Mouse (Mus musculus): ENCODE measurements at regions not wholly inside any gene's neighbourhood (a gene's known extent, or its start where the extent isn't known, plus 50 kb on each side); places are given as distances from the start of the nearest gene placed in this dataset.

DNA sequence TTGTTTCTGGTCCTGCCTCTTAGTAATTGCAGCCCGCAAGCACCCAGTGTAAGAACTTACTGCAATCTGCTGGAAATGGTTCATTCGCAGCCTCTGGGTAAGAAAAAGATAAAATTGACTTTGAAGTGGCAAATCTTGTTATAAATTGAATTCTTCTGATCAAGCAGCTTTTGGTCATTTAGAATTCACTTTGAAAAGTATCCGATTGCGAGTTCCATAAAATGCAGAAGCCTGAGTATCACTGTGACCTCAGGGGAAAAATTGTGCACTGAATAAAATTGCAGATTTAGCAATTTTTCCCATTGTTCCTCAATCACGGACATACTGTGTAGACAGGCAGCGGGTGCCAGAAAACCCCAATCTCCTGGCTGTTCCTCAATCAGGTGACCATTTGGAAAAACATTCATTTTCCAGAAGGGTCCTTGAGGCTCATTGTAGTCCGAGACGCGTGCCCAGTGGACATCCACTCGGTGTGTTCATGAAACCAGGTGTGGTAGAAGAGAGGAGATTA is 320.4 kb downstream of the Cmpk2 start:
- TF ChIP-seq CTCF (IDR thresholded peaks at IDR 0.05; ENCODE audit: insufficient read depth, low read depth, low read length) (no peak), POLR2A (IDR thresholded peaks at IDR 0.05; ENCODE audit: insufficient read depth, low read depth, low read length) (no peak)
